ENCODE assay signal across 8 mouse cellular contexts in genomic region chr11:32552401-32553090, GRCm38 (mm10). TPM values are rescaled to one million over a fixed set of nuclear protein-coding genes. Genes with fewer than 3 reads are reported as not detected.
DNase-seq lines count a peak whose midpoint lies in the region; ATAC-seq lines count a peak whose summit lies in the region.

No protein-coding gene starts in this region.

- no peaks in the 10 kb centered on the region for H3K27me3 ChIP-seq in limb, embryonic 12.5 days
- H3K27me3 ChIP-seq in limb, embryonic 10.5 days (ENCODE audit: low read depth, poor library complexity, severe bottlenecking), result no peaks in the 10 kb centered on the region
- H3K27me3 ChIP-seq in embryonic facial prominence, embryonic 14.5 days (replicated peaks; ENCODE audit: control insufficient read depth, insufficient read depth, low read length), result no peaks in the 10 kb centered on the region

- ATAC-seq in limb, embryonic 12.5 days (ENCODE audit: insufficient number of reproducible peaks, insufficient read depth, low FRiP score, low TSS enrichment, low read depth), result no peak
- ATAC-seq in embryonic facial prominence, embryonic 14.5 days (ENCODE audit: low read depth), result no peak
- ATAC-seq in megakaryocyte, adult 5-6 weeks (ENCODE audit: poor library complexity, severe bottlenecking), result 0 out of 2 replicates have a peak, but pooled peaks have one; percentile 8

- H3K27ac ChIP-seq in limb, embryonic 12.5 days, result peak overlapping the region; percentile 26
- no peak overlapping the region; the same call in 1 of the 2 replicates for H3K27ac ChIP-seq in limb, embryonic 10.5 days
- H3K27ac ChIP-seq in embryonic facial prominence, embryonic 14.5 days (replicated peaks; ENCODE audit: low read depth, low read length), result peak overlapping the region; percentile 78

- H3K9me3 ChIP-seq in limb, embryonic 12.5 days, result no peaks in the 10 kb centered on the region
- no peaks in the 10 kb centered on the region for H3K9me3 ChIP-seq in limb, embryonic 10.5 days (replicated peaks)
- H3K9me3 ChIP-seq in embryonic facial prominence, embryonic 14.5 days (ENCODE audit: control insufficient read depth, low read length), result no peaks in the 10 kb centered on the region

- no peak overlapping the region for H3K4me3 ChIP-seq in limb, embryonic 12.5 days (replicated peaks)
- H3K4me3 ChIP-seq in limb, embryonic 10.5 days, result no peak overlapping the region
- no peak overlapping the region for H3K4me3 ChIP-seq in embryonic facial prominence, embryonic 14.5 days (ENCODE audit: low read depth, low read length)

- WGBS in limb, embryonic 12.5 days, result 57% methylated on average over 13 of the region's 13 CpGs
- 65% methylated on average over 13 of the region's 13 CpGs for WGBS in limb, embryonic 10.5 days
- 55% methylated on average over 13 of the region's 13 CpGs for WGBS in embryonic facial prominence, embryonic 14.5 days

- H3K36me3 ChIP-seq in limb, embryonic 12.5 days, result no peaks in the 10 kb centered on the region
- no peaks in the 10 kb centered on the region for H3K36me3 ChIP-seq in limb, embryonic 10.5 days
- H3K36me3 ChIP-seq in embryonic facial prominence, embryonic 14.5 days (ENCODE audit: control insufficient read depth, insufficient read depth, low read length), result no peaks in the 10 kb centered on the region

- H3K4me2 ChIP-seq in limb, embryonic 12.5 days, result no peak overlapping the region
- H3K4me2 ChIP-seq in embryonic facial prominence, embryonic 14.5 days (ENCODE audit: low read depth, low read length), result no peak overlapping the region

- DNase-seq in limb, embryonic 10.5 days (ENCODE audit: low spot score), result no peak
- DNase-seq in embryonic facial prominence, embryonic 14.5 days (ENCODE audit: low spot score), result peak; percentile 75
- peak; percentile 61 for DNase-seq in kidney, adult 9 months
- no peak for DNase-seq in left cerebral cortex, postnatal 4 days
- DNase-seq in right cerebral cortex, postnatal 4 days, result no peak
- DNase-seq in right cerebral cortex, postnatal 36 days (ENCODE audit: low spot score in 2 of 2), result no peak

- intact Hi-C loops in left cerebral cortex, postnatal 4 days (cut with DNase I), result no loop called here

- H3K9ac ChIP-seq in limb, embryonic 12.5 days (replicated peaks), result no peak overlapping the region
- H3K9ac ChIP-seq in embryonic facial prominence, embryonic 14.5 days (ENCODE audit: low read depth, low read length), result peak overlapping the region; percentile 40

- H3K4me1 ChIP-seq in limb, embryonic 12.5 days (replicated peaks), result peaks cover 60% of the 10 kb centered on the region
- peaks cover 62% of the 10 kb centered on the region for H3K4me1 ChIP-seq in limb, embryonic 10.5 days
- H3K4me1 ChIP-seq in embryonic facial prominence, embryonic 14.5 days (ENCODE audit: control insufficient read depth, insufficient read depth, low read length), result peaks cover 37% of the 10 kb centered on the region

RNA-seq across cellular contexts. Expression of gene Stk10, which starts 19.4 kb away (rescaled TPM):
- polyA plus RNA-seq in limb, embryonic 12.5 days (2016; fragmentation: Nextera tagmentation; extraction: Ambion mirVana), result 2.4 and 2.6 TPM in 2 replicates
- 2.2 and 2.8 TPM in 2 replicates for polyA plus RNA-seq in limb, embryonic 10.5 days (2016; fragmentation: Nextera tagmentation; extraction: Ambion mirVana)
- 2.8 and 2.9 TPM in 2 replicates for polyA plus RNA-seq in embryonic facial prominence, embryonic 14.5 days (2014; fragmentation: Nextera tagmentation; extraction: Ambion mirVana)
- 88.8 and 98.5 TPM in 2 replicates for total RNA-seq in megakaryocyte, adult 5-6 weeks (2015)
- 115 and 125 TPM in 2 replicates for total RNA-seq in megakaryocyte, adult 5-6 weeks (2017)
- total RNA-seq in left cerebral cortex, postnatal 4 days (2021), result 1 to 10 TPM; 7.2 to 7.9 TPM

RNA-seq across cellular contexts. Expression of gene Efcab9, which starts 20.7 kb away (rescaled TPM):
- polyA plus RNA-seq in limb, embryonic 12.5 days (2016; fragmentation: Nextera tagmentation; extraction: Ambion mirVana), result 0.36 and 0.59 TPM in 2 replicates
- 0.38 TPM in 1 of 2 replicates, not detected in the other for polyA plus RNA-seq in limb, embryonic 10.5 days (2016; fragmentation: Nextera tagmentation; extraction: Ambion mirVana)
- polyA plus RNA-seq in embryonic facial prominence, embryonic 14.5 days (2014; fragmentation: Nextera tagmentation; extraction: Ambion mirVana), result 0.31 TPM in 1 of 2 replicates, not detected in the other
- 0.20 and 2.2 TPM in 2 replicates for total RNA-seq in megakaryocyte, adult 5-6 weeks (2015)
- total RNA-seq in megakaryocyte, adult 5-6 weeks (2017), result 1.6 and 2.0 TPM in 2 replicates
- total RNA-seq in left cerebral cortex, postnatal 4 days (2021), result under 1 TPM; 0.54 to 0.99 TPM

Comparison
In these comparisons a context has a peak if more than half of its experiments do, and no peak if none do; other contexts are left out.
1. DNase-seq: peak in embryonic facial prominence, embryonic 14.5 days (single experiment) and kidney, adult 9 months (single experiment); none in limb, embryonic 10.5 days (single experiment), left cerebral cortex, postnatal 4 days (single experiment), right cerebral cortex, postnatal 4 days (single experiment) and right cerebral cortex, postnatal 36 days (0 of 2).